Mouse (Mus musculus) E14TG2a.4 (cell line): ENCODE results near the gene Fam241a.

Source experiments
- H3K27me3 ChIP-seq: 2 replicates; pipeline ENCODE4 v1.6.1; 2014; ENCODE audit warnings: low read length, control low read depth; ENCODE audit not compliant: insufficient read depth
- H3K36me3 ChIP-seq: 2 replicates; pipeline ENCODE4 v1.6.1; 2014; ENCODE audit warnings: low read length, control low read depth; ENCODE audit not compliant: insufficient read depth
- H3K4me1 ChIP-seq: replicated peaks from 2 replicates; pipeline ENCODE4 v1.6.1; 2014; ENCODE audit warnings: low read depth, low read length, control low read depth
- H3K4me3 ChIP-seq: replicated peaks from 2 replicates; pipeline ENCODE4 v1.5.1; 2014; ENCODE audit warnings: mild to moderate bottlenecking, low read length
- H3K9me3 ChIP-seq: 2 replicates; pipeline ENCODE4 v1.6.1; 2014; ENCODE audit warnings: low read length, control low read depth
- CTCF ChIP-seq: conservative IDR thresholded peaks from 2 replicates; pipeline ENCODE4 v1.5.1; 2014; ENCODE audit warnings: low read length
- NANOG ChIP-seq: IDR thresholded peaks from 2 replicates; pipeline ENCODE4 v1.6.1; 2014; ENCODE audit warnings: borderline replicate concordance, low read length, mixed read lengths
- POU5F1 ChIP-seq: IDR thresholded peaks from 2 replicates; pipeline ENCODE4 v1.6.1; 2014; ENCODE audit warnings: low read length, borderline replicate concordance

Gene Fam241a

GRCm38 (mm10) chr3:127820400-127820799 lies 75.7 kb downstream of the Fam241a start:
- H3K4me1 ChIP-seq, result peaks cover 31% of the 10 kb centered on the region
- no peak overlapping the region for H3K4me3 ChIP-seq
- H3K27me3 ChIP-seq, result no peaks in the 10 kb centered on the region
- H3K9me3 ChIP-seq, result no peaks in the 10 kb centered on the region
- H3K36me3 ChIP-seq, result peaks cover 20% of the 10 kb centered on the region
- no peak for TF ChIP-seq CTCF
- TF ChIP-seq POU5F1, result no peak
- TF ChIP-seq NANOG, result no peak
